In genomic region chr8:122677481-122678021, GRCm38 (mm10) we compare ENCODE assay signal across 8 mouse cellular contexts. TPM values are rescaled to one million over a fixed set of nuclear protein-coding genes. Genes with fewer than 3 reads are reported as not detected.
DNase-seq lines count a peak whose midpoint lies in the region; ATAC-seq lines count a peak whose summit lies in the region.

No protein-coding gene starts in this region.

- no peaks in the 10 kb centered on the region for H3K4me1 ChIP-seq in kidney, embryonic 14.5 days (ENCODE audit: control insufficient read depth, insufficient read depth, low read length)
- H3K4me1 ChIP-seq in forebrain, embryonic 15.5 days: peaks cover 61% of the 10 kb centered on the region
- H3K4me1 ChIP-seq in limb, embryonic 13.5 days: peaks cover 55% of the 10 kb centered on the region
- peaks cover 72% of the 10 kb centered on the region for H3K4me1 ChIP-seq in neural tube, embryonic 15.5 days

- H3K27me3 ChIP-seq in kidney, embryonic 14.5 days (ENCODE audit: control insufficient read depth, insufficient read depth, low read length): peaks cover 65% of the 10 kb centered on the region
- H3K27me3 ChIP-seq in forebrain, embryonic 15.5 days: peaks cover 5% of the 10 kb centered on the region
- H3K27me3 ChIP-seq in limb, embryonic 13.5 days: peaks cover 74% of the 10 kb centered on the region
- H3K27me3 ChIP-seq in neural tube, embryonic 15.5 days (replicated peaks): 0 out of 2 replicates have a peak, but pooled peaks cover 6% of the 10 kb centered on the region

- no peaks in the 10 kb centered on the region for H3K9me3 ChIP-seq in kidney, embryonic 14.5 days (ENCODE audit: control insufficient read depth, low read length)
- no peaks in the 10 kb centered on the region for H3K9me3 ChIP-seq in forebrain, embryonic 15.5 days
- H3K9me3 ChIP-seq in limb, embryonic 13.5 days: no peaks in the 10 kb centered on the region
- H3K9me3 ChIP-seq in neural tube, embryonic 15.5 days (replicated peaks): no peaks in the 10 kb centered on the region

- no peak for ATAC-seq in kidney, embryonic 14.5 days (ENCODE audit: low FRiP score, low TSS enrichment)
- ATAC-seq in forebrain, embryonic 15.5 days (replicated peaks): peak; percentile 12
- peak; percentile 15; the same call in 1 of the 2 replicates for ATAC-seq in limb, embryonic 13.5 days (ENCODE audit: low FRiP score, low read depth)
- peak; percentile 15; the same call in 1 of the 2 replicates for ATAC-seq in neural tube, embryonic 15.5 days (ENCODE audit: low FRiP score)

- H3K4me3 ChIP-seq in kidney, embryonic 14.5 days (ENCODE audit: low read length): peak overlapping the region; percentile 72
- H3K4me3 ChIP-seq in forebrain, embryonic 15.5 days: peak overlapping the region; percentile 90
- peak overlapping the region; percentile 75 for H3K4me3 ChIP-seq in limb, embryonic 13.5 days
- peak overlapping the region; percentile 85 for H3K4me3 ChIP-seq in neural tube, embryonic 15.5 days (replicated peaks)

- peak overlapping the region; percentile 63 for H3K9ac ChIP-seq in kidney, embryonic 14.5 days (ENCODE audit: low read depth, low read length)
- peak overlapping the region; percentile 90 for H3K9ac ChIP-seq in forebrain, embryonic 15.5 days (replicated peaks)
- peak overlapping the region; percentile 78 for H3K9ac ChIP-seq in limb, embryonic 13.5 days
- H3K9ac ChIP-seq in neural tube, embryonic 15.5 days (replicated peaks): peak overlapping the region; percentile 91

- DNase-seq in kidney, postnatal 25 days: no peak
- DNase-seq in R1 (ENCODE audit: low read depth, low spot score): peak; percentile 25
- DNase-seq in cerebellum, adult 18-20 months: no peak
- DNase-seq in retina, postnatal 1 day: no peak

- 1% methylated on average over 35 of the region's 35 CpGs for WGBS in kidney, embryonic 14.5 days
- under 1% methylated on average over 35 of the region's 35 CpGs for WGBS in forebrain, embryonic 15.5 days
- WGBS in limb, embryonic 13.5 days: 1% methylated on average over 27 of the region's 35 CpGs
- under 1% methylated on average over 35 of the region's 35 CpGs for WGBS in neural tube, embryonic 15.5 days

- H3K27ac ChIP-seq in kidney, embryonic 14.5 days (ENCODE audit: low read depth, low read length): peak overlapping the region; percentile 68; the same call in 1 of the 2 replicates
- H3K27ac ChIP-seq in forebrain, embryonic 15.5 days (replicated peaks): peak overlapping the region; percentile 97
- peak overlapping the region; percentile 48; the same call in 1 of the 2 replicates for H3K27ac ChIP-seq in limb, embryonic 13.5 days
- H3K27ac ChIP-seq in neural tube, embryonic 15.5 days (replicated peaks): peak overlapping the region; percentile 97

- H3K36me3 ChIP-seq in kidney, embryonic 14.5 days (ENCODE audit: control insufficient read depth, insufficient read depth, low read length): no peaks in the 10 kb centered on the region
- H3K36me3 ChIP-seq in forebrain, embryonic 15.5 days: no peaks in the 10 kb centered on the region
- no peaks in the 10 kb centered on the region for H3K36me3 ChIP-seq in limb, embryonic 13.5 days
- no peaks in the 10 kb centered on the region for H3K36me3 ChIP-seq in neural tube, embryonic 15.5 days

- peak overlapping the region; percentile 98 for H3K4me2 ChIP-seq in kidney, embryonic 14.5 days (replicated peaks; ENCODE audit: low read depth, low read length)
- H3K4me2 ChIP-seq in forebrain, embryonic 15.5 days (replicated peaks): peak overlapping the region; percentile 75
- peak overlapping the region; percentile 97 for H3K4me2 ChIP-seq in limb, embryonic 13.5 days (replicated peaks)
- H3K4me2 ChIP-seq in neural tube, embryonic 15.5 days: peak overlapping the region; percentile 82

RNA-seq across cellular contexts. Expression of gene Cbfa2t3, which starts 21.4 kb away (rescaled TPM):
- 3.6 and 3.7 TPM in 2 replicates for polyA plus RNA-seq in kidney, embryonic 14.5 days (2014; fragmentation: Nextera tagmentation; extraction: Ambion mirVana)
- 13.2 and 14.0 TPM in 2 replicates for polyA plus RNA-seq in forebrain, embryonic 15.5 days (2015; fragmentation: Nextera tagmentation; extraction: Ambion mirVana)
- polyA plus RNA-seq in limb, embryonic 13.5 days (2015; fragmentation: Nextera tagmentation; extraction: Ambion mirVana): 4.3 and 4.8 TPM in 2 replicates
- polyA plus RNA-seq in neural tube, embryonic 15.5 days (2015; fragmentation: Nextera tagmentation; extraction: Ambion mirVana): 14.4 and 16.8 TPM in 2 replicates

RNA-seq across cellular contexts. Expression of gene Pabpn1l, which starts 55.0 kb away (rescaled TPM):
- polyA plus RNA-seq in kidney, embryonic 14.5 days (2014; fragmentation: Nextera tagmentation; extraction: Ambion mirVana): not detected in 2 replicates
- polyA plus RNA-seq in forebrain, embryonic 15.5 days (2015; fragmentation: Nextera tagmentation; extraction: Ambion mirVana): not detected in 2 replicates
- polyA plus RNA-seq in limb, embryonic 13.5 days (2015; fragmentation: Nextera tagmentation; extraction: Ambion mirVana): not detected in 2 replicates
- 0.14 TPM in 1 of 2 replicates, not detected in the other for polyA plus RNA-seq in neural tube, embryonic 15.5 days (2015; fragmentation: Nextera tagmentation; extraction: Ambion mirVana)
